Mouse (Mus musculus): ENCODE results near the gene Tbc1d22b. TPM values are rescaled to one million over a fixed set of nuclear protein-coding genes. Genes with fewer than 3 reads are reported as not detected.

The Tbc1d22b gene
- 28.6 and 34.0 TPM in 2 replicates for polyA plus RNA-seq (2012; rRNA removed)

DNA sequence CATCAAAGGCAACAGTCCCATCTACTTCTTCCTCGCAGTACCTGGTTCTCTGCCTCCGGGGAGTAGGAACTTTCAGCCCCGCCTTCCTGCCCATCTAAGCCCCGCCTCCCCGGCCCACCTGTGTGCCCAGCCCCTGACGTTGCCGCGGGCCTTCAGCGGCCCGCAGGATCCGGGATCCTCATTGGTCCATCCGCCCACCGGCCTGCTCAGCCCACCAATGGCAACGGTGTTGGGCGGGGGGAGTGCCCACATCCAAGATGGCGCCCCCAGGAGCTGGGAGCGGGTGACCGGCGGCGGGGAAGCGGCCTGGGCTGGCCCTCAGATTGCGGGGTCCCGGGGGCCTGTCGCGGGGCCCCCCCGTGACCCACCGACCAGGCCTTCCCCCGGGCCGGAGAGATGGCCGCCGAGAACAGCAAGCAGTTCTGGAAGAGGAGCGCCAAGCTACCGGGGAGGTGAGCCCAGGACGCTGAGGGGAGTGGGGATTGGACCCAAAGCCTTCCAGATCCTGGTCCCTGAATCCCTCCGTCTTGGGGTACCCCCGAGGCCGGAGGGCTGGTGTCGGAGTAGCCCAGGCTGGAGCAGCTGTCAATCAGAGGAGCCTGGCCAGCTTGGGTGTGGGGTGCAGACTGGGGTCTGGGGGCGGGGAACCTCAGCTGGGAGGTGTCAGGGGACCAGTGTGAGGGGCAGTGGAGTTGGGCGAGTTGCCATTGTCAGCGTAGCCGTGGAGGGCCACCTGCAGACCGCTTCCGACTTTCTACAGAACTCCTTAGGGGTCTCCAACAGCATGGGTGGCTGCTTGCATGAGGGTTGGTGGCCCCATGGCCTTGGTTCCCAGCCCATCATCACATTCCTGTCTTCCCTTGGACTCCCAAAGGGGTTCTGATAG is at the start of gene Tbc1d22b, which contains the start of gene Gm17657:
Gene Tbc1d22b, plus strand, starts transcription at position 243 of the 886 bp plus-strand sequence.
Gene Gm17657, minus strand, starts transcription at position 96 of the 886 bp plus-strand sequence.

DNA sequence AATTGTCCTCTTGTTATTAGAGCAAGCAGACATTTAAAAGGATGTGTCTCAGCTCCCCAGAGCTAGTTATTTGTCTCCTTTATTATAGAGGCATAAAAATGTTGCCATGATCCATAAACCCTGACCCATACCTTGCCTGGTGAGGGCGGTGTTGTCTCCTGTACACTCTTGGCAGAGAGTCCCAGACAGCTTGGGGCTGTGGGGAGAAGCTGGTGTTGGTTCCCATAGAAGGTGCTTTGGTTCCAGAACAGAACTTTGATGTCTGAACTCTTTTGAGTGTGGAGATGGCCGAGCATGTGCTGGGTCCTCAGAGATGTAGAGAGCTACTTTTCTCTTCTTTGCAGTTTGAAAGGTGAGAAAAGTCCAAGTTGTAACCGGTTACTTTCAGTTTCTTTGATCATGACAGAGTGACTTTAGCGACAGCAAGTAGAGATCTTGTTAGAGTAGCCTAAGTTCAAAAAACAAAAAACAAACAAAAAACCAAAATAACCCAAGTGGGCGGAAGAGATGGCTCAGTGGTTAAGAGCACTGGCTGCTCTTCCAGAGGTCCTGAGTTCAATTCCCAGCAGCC is 2.7 kb downstream of the Tbc1d22b start, which contains the start of gene Tmem217:
Gene Tmem217, minus strand, starts transcription at position 224 of the 571 bp plus-strand sequence.

GRCm38 (mm10) chr17:29614115-29615023 is 64.8 kb downstream of the Tbc1d22b start, which contains the start of the genes Rnf8 and Gm28043:
TSS of gene Rnf8 (plus strand) at chr17:29614790.
TSS of gene Gm28043 (plus strand) at chr17:29614876.

Other genes starting within 250 kb of the Tbc1d22b start
- 4.5 and 5.2 TPM in 2 replicates for gene Pi16, start 232.1 kb upstream of the Tbc1d22b start, polyA plus RNA-seq (2012; rRNA removed)
- gene Mtch1, start 201.9 kb upstream of the Tbc1d22b start, polyA plus RNA-seq (2012; rRNA removed) = 659 and 663 TPM in 2 replicates
- gene Fgd2, start 188.9 kb upstream of the Tbc1d22b start, polyA plus RNA-seq (2012; rRNA removed) = 11.3 and 13.4 TPM in 2 replicates
- 8.8 and 10.0 TPM in 2 replicates for gene Pim1, start 59.0 kb upstream of the Tbc1d22b start, polyA plus RNA-seq (2012; rRNA removed)
- gene Gm17657, start 147 bp upstream of the Tbc1d22b start, polyA plus RNA-seq (2012; rRNA removed) = 0.03 TPM in 1 of 2 replicates, not detected in the other
- 0.19 TPM in 1 of 2 replicates, not detected in the other for gene Tmem217, start 2.6 kb downstream of the Tbc1d22b start, polyA plus RNA-seq (2012; rRNA removed)
- 64.6 and 65.2 TPM in 2 replicates for gene Rnf8, start 65.0 kb downstream of the Tbc1d22b start, polyA plus RNA-seq (2012; rRNA removed)
- gene Gm28043, start 65.1 kb downstream of the Tbc1d22b start, polyA plus RNA-seq (2012; rRNA removed) = 3.0 and 3.2 TPM in 2 replicates
- 58.2 and 61.1 TPM in 2 replicates for gene Cmtr1, start 110.8 kb downstream of the Tbc1d22b start, polyA plus RNA-seq (2012; rRNA removed)
- gene Ccdc167, start 167.3 kb downstream of the Tbc1d22b start, polyA plus RNA-seq (2012; rRNA removed) = 13.3 and 16.4 TPM in 2 replicates